Mouse (Mus musculus) heart, postnatal 0 days (tissue): ENCODE results near the gene Cnih1.

Experiments used
- CTCF ChIP-seq: IDR thresholded peaks from 2 replicates; pipeline ENCODE4 v1.5.1; 2016; ENCODE audit warnings: antibody characterized with exemption, control low read depth, low read depth
- EP300 ChIP-seq: IDR thresholded peaks from 2 replicates; pipeline ENCODE4 v1.6.1; 2016; ENCODE audit warnings: antibody characterized with exemption, low read depth

DNA sequence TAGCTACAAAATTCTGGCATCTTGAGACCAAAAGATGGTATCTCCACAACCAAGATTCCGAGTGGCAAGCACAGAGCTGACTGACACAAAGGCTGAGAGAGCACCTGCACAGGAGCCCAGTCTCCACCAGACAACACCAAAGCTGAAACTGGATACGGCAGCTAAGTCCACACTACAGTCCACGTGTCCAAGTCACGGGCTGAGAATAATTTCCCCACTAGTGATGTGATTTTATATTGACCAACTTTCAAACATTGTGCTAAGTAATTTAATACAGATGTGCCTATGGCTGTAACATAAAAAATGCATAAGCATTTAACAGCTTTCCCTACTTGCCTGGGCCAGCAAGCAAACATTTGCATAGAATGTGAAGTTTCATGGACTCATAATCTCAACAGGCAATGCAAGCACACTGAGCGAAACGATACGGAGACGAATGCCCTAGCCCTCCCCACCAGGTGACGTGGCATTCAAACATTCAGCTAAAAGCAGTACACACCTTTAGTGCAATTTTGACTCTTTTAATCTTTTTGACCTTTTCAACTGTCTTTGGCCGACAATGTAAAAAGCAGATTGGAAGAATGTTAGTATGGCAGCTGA lies 4.8 kb downstream of the Cnih1 start:
- TF ChIP-seq EP300 (no peak), CTCF (no peak)
